Comparison of ENCODE assay signal across 8 mouse cellular contexts in genomic region chr7:27675222-27675612, GRCm38 (mm10). TPM values are rescaled to one million over a fixed set of nuclear protein-coding genes. Genes with fewer than 3 reads are reported as not detected.
A peak's percentile ranks its signal among the peaks of the same experiment; 100 is the strongest.
DNase-seq lines count a peak whose midpoint lies in the region; ATAC-seq and TF ChIP-seq lines count a peak whose summit lies in the region.

No protein-coding gene starts in this region.

- no peak for TF ChIP-seq CTCF in MEL (IDR thresholded peaks at IDR 0.05 in 2 of 3, conservative IDR thresholded peaks at IDR 0.05 in 1 of 3; ENCODE audit: control insufficient read depth in 1 of 3, insufficient read depth in 1 of 3, low read depth in 2 of 3, low read length in 3 of 3, poor library complexity in 1 of 3, severe bottlenecking in 1 of 3)

- peaks cover 4% of the 10 kb centered on the region; the same call in 1 of the 2 replicates for H3K36me3 ChIP-seq in heart, embryonic 16.5 days (ENCODE audit: control insufficient read depth, insufficient read depth)
- H3K36me3 ChIP-seq in MEL (ENCODE audit: control insufficient read depth in 1 of 2, insufficient read depth in 2 of 2, low read length in 2 of 2): peaks cover 0 to 13% of the 10 kb centered on the region in 2 experiments; a peak in 2 of 4 replicates
- H3K36me3 ChIP-seq in hindbrain, embryonic 11.5 days (ENCODE audit: control insufficient read depth, insufficient read depth, low read length): no peaks in the 10 kb centered on the region
- H3K36me3 ChIP-seq in macrophage (ENCODE audit: inconsistent target): no peaks in the 10 kb centered on the region

- 0 out of 2 replicates have a peak overlapping the region, but pooled peaks have one; percentile 82 for H3K9ac ChIP-seq in heart, embryonic 16.5 days (ENCODE audit: low read length)
- H3K9ac ChIP-seq in MEL (ENCODE audit: control insufficient read depth, low read depth, low read length, poor library complexity, severe bottlenecking): peak overlapping the region; percentile 99
- H3K9ac ChIP-seq in hindbrain, embryonic 11.5 days (ENCODE audit: low read depth, low read length): no peak overlapping the region

- WGBS in heart, embryonic 16.5 days: 35% methylated on average over 14 of the region's 14 CpGs
- WGBS in hindbrain, embryonic 11.5 days: 32% methylated on average over 14 of the region's 14 CpGs
- WGBS in macrophage (ENCODE audit: missing documents): 40% methylated on average over 14 of the region's 14 CpGs

- H3K27me3 ChIP-seq in heart, embryonic 16.5 days (ENCODE audit: control insufficient read depth, insufficient read depth, low read length): no peaks in the 10 kb centered on the region
- no peaks in the 10 kb centered on the region for H3K27me3 ChIP-seq in MEL (ENCODE audit: control insufficient read depth in 1 of 2, insufficient read depth in 2 of 2, low read length in 2 of 2)
- H3K27me3 ChIP-seq in hindbrain, embryonic 11.5 days (ENCODE audit: control insufficient read depth, insufficient read depth, low read length): no peaks in the 10 kb centered on the region

- no peaks in the 10 kb centered on the region for H3K9me3 ChIP-seq in heart, embryonic 16.5 days (replicated peaks; ENCODE audit: control insufficient read depth, low read length)
- H3K9me3 ChIP-seq in MEL (replicated peaks; ENCODE audit: insufficient read depth, low read length): no peaks in the 10 kb centered on the region
- H3K9me3 ChIP-seq in hindbrain, embryonic 11.5 days (ENCODE audit: control insufficient read depth, low read length): no peaks in the 10 kb centered on the region

- peaks cover 6% of the 10 kb centered on the region for H3K4me1 ChIP-seq in heart, embryonic 16.5 days (ENCODE audit: control insufficient read depth, insufficient read depth, low read length)
- H3K4me1 ChIP-seq in MEL (ENCODE audit: control insufficient read depth in 1 of 2, insufficient read depth in 2 of 2, low read length in 2 of 2): peaks cover 2 to 21% of the 10 kb centered on the region in 2 experiments; a peak in 3 of 4 replicates
- peaks cover 4% of the 10 kb centered on the region; the same call in 1 of the 2 replicates for H3K4me1 ChIP-seq in hindbrain, embryonic 11.5 days (replicated peaks; ENCODE audit: control insufficient read depth, insufficient read depth, low read length)

- H3K27ac ChIP-seq in heart, embryonic 16.5 days (ENCODE audit: low read length): no peak overlapping the region
- peak overlapping the region; percentile 100 for H3K27ac ChIP-seq in MEL (ENCODE audit: control insufficient read depth, low read depth, low read length)
- no peak overlapping the region for H3K27ac ChIP-seq in hindbrain, embryonic 11.5 days (ENCODE audit: low read depth, low read length)
- no peak overlapping the region for H3K27ac ChIP-seq in macrophage

- DNase-seq in heart, adult 11 months: no peak
- peak; percentile 79 for DNase-seq in MEL (ENCODE audit: low read depth, low spot score)
- DNase-seq in hindbrain, embryonic 11.5 days (ENCODE audit: low spot score): no peak
- DNase-seq in urinary bladder, postnatal 4 days (ENCODE audit: low spot score in 2 of 2): no peak
- DNase-seq in left cerebral cortex, adult 9 months (ENCODE audit: low spot score in 2 of 2): no peak
- no peak for DNase-seq in right cerebral cortex, postnatal 4 days

- no peak; a peak in 1 of 4 replicates for TF ChIP-seq POLR2A in MEL (IDR thresholded peaks at IDR 0.05; ENCODE audit: control insufficient read depth in 1 of 2, insufficient read depth in 1 of 2, low read depth in 1 of 2, low read length in 2 of 2, poor library complexity in 1 of 2)

- ATAC-seq in heart, embryonic 16.5 days (replicated peaks; ENCODE audit: extremely low read depth, insufficient read depth, low FRiP score): no peak
- no peak for ATAC-seq in hindbrain, embryonic 11.5 days (ENCODE audit: low FRiP score)

- H3K79me2 ChIP-seq in MEL (ENCODE audit: control insufficient read depth, insufficient read depth, low read length, poor library complexity) (peaks cover 10% of the 10 kb centered on the region), macrophage (ENCODE audit: inconsistent target) (no peaks in the 10 kb centered on the region)

- H3K4me2 ChIP-seq in heart, embryonic 16.5 days (ENCODE audit: low read depth, low read length): peak overlapping the region; percentile 99
- H3K4me2 ChIP-seq in hindbrain, embryonic 11.5 days (replicated peaks; ENCODE audit: low read depth, low read length): peak overlapping the region; percentile 100

- peak overlapping the region; percentile 88 for H3K4me3 ChIP-seq in heart, embryonic 16.5 days (ENCODE audit: low read length)
- H3K4me3 ChIP-seq in MEL (ENCODE audit: control insufficient read depth in 1 of 2, insufficient read depth in 1 of 2, low read depth in 2 of 2, low read length in 2 of 2) (peak overlapping the region; percentile 71 to 99), macrophage (ENCODE audit: inconsistent target) (peak overlapping the region; percentile 27; the same call in 1 of the 2 replicates)
- peak overlapping the region; percentile 92 for H3K4me3 ChIP-seq in hindbrain, embryonic 11.5 days (ENCODE audit: low read depth, low read length)

- TF ChIP-seq RAD21 in MEL (IDR thresholded peaks at IDR 0.05; ENCODE audit: low read depth, low read length): no peak

- no peak for TF ChIP-seq EP300 in MEL (IDR thresholded peaks at IDR 0.05; ENCODE audit: low read depth in 1 of 2, low read length in 2 of 2)

TF ChIP-seq in MEL, 35 proteins besides CTCF, POLR2A, EP300 and RAD21:
- TF ChIP-seq SIN3A (IDR thresholded peaks at IDR 0.05; ENCODE audit: low read length) (0 out of 2 replicates have a peak, but pooled peaks have one; percentile 8), HCFC1 (IDR thresholded peaks at IDR 0.05; ENCODE audit: low read depth, low read length) (no peak), NRF1 (IDR thresholded peaks at IDR 0.05; ENCODE audit: insufficient read depth, low read depth, low read length, poor library complexity, severe bottlenecking) (peak; percentile 72), NELFE (IDR thresholded peaks at IDR 0.05; ENCODE audit: low read depth, low read length) (peak; percentile 31; the same call in 1 of the 2 replicates)

RNA-seq across cellular contexts. Expression of gene Map3k10, which starts 0.8 kb away (rescaled TPM):
- polyA plus RNA-seq in heart, embryonic 16.5 days (2015; fragmentation: Nextera tagmentation; extraction: Ambion mirVana): 3.5 and 4.2 TPM in 2 replicates
- 22.0 and 24.8 TPM in 2 replicates for total RNA-seq in MEL (2012; rRNA removed)
- polyA plus RNA-seq in MEL (2012; ENCODE audit: insufficient read depth in 1 of 2, insufficient read length in 2 of 2, low read depth in 1 of 2, low replicate concordance in 2 of 2, missing spikeins in 1 of 2) (10 to 100 TPM in 1 of 2 experiments, not detected in 1; 33.3 TPM), macrophage (2018) (4.3 to 16.5 TPM (median 9.5 TPM) in 3 replicates)
- 6.2 and 8.8 TPM in 2 replicates for polyA plus RNA-seq in hindbrain, embryonic 11.5 days (2014; fragmentation: Nextera tagmentation; extraction: Ambion mirVana)
- 10 to 100 TPM in 4 of 26 experiments, 1 to 10 TPM in 21, under 1 TPM in 1; 0.81 to 14.0 (median 6.0) TPM for total RNA-seq in macrophage (2018; cell fraction: chromatin; rRNA removed)
- 10 to 100 TPM in 14 of 26 experiments, 1 to 10 TPM in 12; 6.1 to 18.1 (median 10.1) TPM for total RNA-seq in macrophage (2018; cell fraction: cytosol; rRNA removed)
- total RNA-seq in macrophage (2018; cell fraction: nucleus; rRNA removed): 10 to 100 TPM in 6 of 26 experiments, 1 to 10 TPM in 20; 2.9 to 17.4 (median 7.3) TPM

RNA-seq across cellular contexts. Expression of gene Zfp607b, which starts 13.9 kb away (rescaled TPM):
- polyA plus RNA-seq in heart, embryonic 16.5 days (2015; fragmentation: Nextera tagmentation; extraction: Ambion mirVana): 2.4 and 3.0 TPM in 2 replicates
- 1.6 and 1.9 TPM in 2 replicates for total RNA-seq in MEL (2012; rRNA removed)
- polyA plus RNA-seq in MEL (2012; ENCODE audit: insufficient read depth in 1 of 2, insufficient read length in 2 of 2, low read depth in 1 of 2, low replicate concordance in 2 of 2, missing spikeins in 1 of 2) (1 to 10 TPM in 1 of 2 experiments, not detected in 1; 2.3 TPM), macrophage (2018) (0.20 to 0.76 TPM (median 0.52 TPM) in 3 replicates)
- 7.3 and 8.5 TPM in 2 replicates for polyA plus RNA-seq in hindbrain, embryonic 11.5 days (2014; fragmentation: Nextera tagmentation; extraction: Ambion mirVana)
- total RNA-seq in macrophage (2018; cell fraction: chromatin; rRNA removed): 1 to 10 TPM in 25 of 26 experiments, under 1 TPM in 1; 0.98 to 6.6 (median 2.5) TPM
- total RNA-seq in macrophage (2018; cell fraction: cytosol; rRNA removed): under 1 TPM; 0.10 to 0.94 (median 0.33) TPM
- 1 to 10 TPM in 14 of 26 experiments, under 1 TPM in 12; 0.35 to 3.4 (median 1.0) TPM for total RNA-seq in macrophage (2018; cell fraction: nucleus; rRNA removed)

RNA-seq across cellular contexts. Expression of gene Ttc9b, which starts 21.5 kb away (rescaled TPM):
- polyA plus RNA-seq in heart, embryonic 16.5 days (2015; fragmentation: Nextera tagmentation; extraction: Ambion mirVana): 0.07 TPM in 1 of 2 replicates, not detected in the other
- total RNA-seq in MEL (2012; rRNA removed): 0.13 and 0.19 TPM in 2 replicates
- polyA plus RNA-seq in MEL (2012; ENCODE audit: insufficient read depth in 1 of 2, insufficient read length in 2 of 2, low read depth in 1 of 2, low replicate concordance in 2 of 2, missing spikeins in 1 of 2) (under 1 TPM in 1 of 2 experiments, not detected in 1; 0.19 TPM), macrophage (2018) (not detected in 3 replicates)
- polyA plus RNA-seq in hindbrain, embryonic 11.5 days (2014; fragmentation: Nextera tagmentation; extraction: Ambion mirVana): 11.2 and 13.4 TPM in 2 replicates
- total RNA-seq in macrophage (2018; cell fraction: chromatin; rRNA removed): not detected
- not detected for total RNA-seq in macrophage (2018; cell fraction: cytosol; rRNA removed)
- total RNA-seq in macrophage (2018; cell fraction: nucleus; rRNA removed): not detected

RNA-seq across cellular contexts. Expression of gene Zfp60, which starts 56.0 kb away (rescaled TPM):
- 17.7 and 19.8 TPM in 2 replicates for polyA plus RNA-seq in heart, embryonic 16.5 days (2015; fragmentation: Nextera tagmentation; extraction: Ambion mirVana)
- total RNA-seq in MEL (2012; rRNA removed): 6.5 and 6.7 TPM in 2 replicates
- polyA plus RNA-seq in MEL (2012; ENCODE audit: insufficient read depth in 1 of 2, insufficient read length in 2 of 2, low read depth in 1 of 2, low replicate concordance in 2 of 2, missing spikeins in 1 of 2) (100 to 1,000 TPM in 1 of 2 experiments, 1 to 10 TPM in 1; 4.2 to 137 TPM), macrophage (2018) (3.8 to 3.9 TPM (median 3.8 TPM) in 3 replicates)
- polyA plus RNA-seq in hindbrain, embryonic 11.5 days (2014; fragmentation: Nextera tagmentation; extraction: Ambion mirVana): 90.6 and 93.9 TPM in 2 replicates
- total RNA-seq in macrophage (2018; cell fraction: chromatin; rRNA removed): 10 to 100 TPM in 15 of 26 experiments, 1 to 10 TPM in 11; 2.3 to 46.6 (median 14.7) TPM
- 1 to 10 TPM in 21 of 26 experiments, under 1 TPM in 5; 0.37 to 5.5 (median 2.9) TPM for total RNA-seq in macrophage (2018; cell fraction: cytosol; rRNA removed)
- 10 to 100 TPM in 8 of 26 experiments, 1 to 10 TPM in 17, under 1 TPM in 1; 0.93 to 20.1 (median 4.4) TPM for total RNA-seq in macrophage (2018; cell fraction: nucleus; rRNA removed)

Comparison
In these comparisons a context has a peak if more than half of its experiments do, and no peak if none do; other contexts are left out.
1. H3K4me3 ChIP-seq: peak in every context shown above with its lines; median percentile 92 in hindbrain, embryonic 11.5 days; 88 in heart, embryonic 16.5 days; 85 in MEL; 27 in macrophage.
2. RNA of gene Ttc9b, which starts 21.5 kb away (polyA plus RNA-seq): 11.2 to 13.4 TPM in hindbrain, embryonic 11.5 days; 0.19 TPM in MEL, 0.07 TPM in heart, embryonic 16.5 days and not detected in macrophage; every median in the first group is over 10 times any median in the second.